Mouse (Mus musculus): ENCODE results near the gene Gm4070. TPM values are rescaled to one million over a fixed set of nuclear protein-coding genes. Genes with fewer than 3 reads are reported as not detected.

The Gm4070 gene
- polyA plus RNA-seq (2017; shearing (Covaris generic)) = 96.0 TPM

GRCm38 (mm10) chr7:105953812-105954211, at the start of gene Gm4070:
TSS of gene Gm4070 (minus strand) at chr7:105953967.

Other genes with a start within 250 kb of the Gm4070 start
- gene Ilk, start 217.4 kb downstream of the Gm4070 start, polyA plus RNA-seq (2017; shearing (Covaris generic)) = 139 TPM
- gene Rrp8, start 216.6 kb downstream of the Gm4070 start, polyA plus RNA-seq (2017; shearing (Covaris generic)) = 15.7 TPM
- 283 TPM for gene Taf10, start 209.6 kb downstream of the Gm4070 start, polyA plus RNA-seq (2017; shearing (Covaris generic))
- 65.4 TPM for gene Tpp1, start 201.7 kb downstream of the Gm4070 start, polyA plus RNA-seq (2017; shearing (Covaris generic))
- gene Dchs1, start 166.3 kb downstream of the Gm4070 start, polyA plus RNA-seq (2017; shearing (Covaris generic)) = not detected
- gene Mrpl17, start 142.9 kb downstream of the Gm4070 start, polyA plus RNA-seq (2017; shearing (Covaris generic)) = 83.1 TPM